8 mouse cellular contexts compared by ENCODE assay signal in the genomic region with DNA sequence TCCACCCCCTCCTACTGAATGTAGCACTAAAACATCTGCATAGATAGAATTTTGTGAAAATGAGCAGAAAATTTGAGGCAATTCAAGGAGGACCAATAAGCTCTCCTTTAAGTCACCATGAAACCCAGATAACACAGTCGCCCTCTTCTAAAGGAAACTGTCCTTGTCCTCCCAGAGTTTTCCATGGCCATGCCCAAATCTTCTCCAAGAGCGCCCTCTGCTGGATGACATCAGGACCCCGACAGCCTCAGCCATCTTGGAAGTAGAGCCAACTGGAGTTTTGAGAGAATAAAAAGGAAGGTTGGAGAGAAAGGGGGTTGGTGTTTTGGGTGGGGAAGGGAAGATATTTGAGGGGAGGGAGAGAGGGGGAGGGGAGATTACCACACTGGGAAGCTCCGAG.
DNase-seq lines count a peak whose midpoint lies in the region; TF ChIP-seq lines count a peak whose summit lies in the region.

No protein-coding gene starts in this region.

- TF ChIP-seq EP300 in CH12.LX (IDR thresholded peaks at IDR 0.05; ENCODE audit: low read length): no peak

- H3K9me3 ChIP-seq in CH12.LX (replicated peaks; ENCODE audit: low read length): no peaks in the 10 kb centered on the region

- peak; percentile 34 to 95; a peak in 2 of 4 replicates for TF ChIP-seq CTCF in CH12.LX (conservative IDR thresholded peaks at IDR 0.05 in 1 of 2, IDR thresholded peaks at IDR 0.05 in 1 of 2; ENCODE audit: low read depth in 2 of 2, low read length in 2 of 2)
- TF ChIP-seq CTCF in bone marrow, adult 2 months (IDR thresholded peaks at IDR 0.05; ENCODE audit: control insufficient read depth, insufficient read depth, low read length): peak; percentile 78
- peak; percentile 44; the same call in 1 of the 2 replicates for TF ChIP-seq CTCF in embryonic fibroblast, embryonic 13.5 days (IDR thresholded peaks at IDR 0.05; ENCODE audit: borderline replicate concordance, insufficient read depth, low read length)

- in situ Hi-C loops in CH12.LX (cut with MboI; ENCODE audit: low pct_ligation_motif_present, low pct_unique_long_range_greater_than_20kb, low sequenced_read_pairs): loop anchor here (10.0 to 25.0 kb wide), 2 partner anchors 180 to 677 kb away; partner anchors contain the start of gene Lpp

- 11% methylated on average over 4 of the region's 4 CpGs for WGBS in bone marrow, adult 2 months

- DNase-seq in CH12.LX (ENCODE audit: extremely low read depth): peak; percentile 92
- peak; percentile 92 to 97 for DNase-seq in heart, postnatal 10 days
- DNase-seq in layer of hippocampus, adult 8-10 months (ENCODE audit: low spot score in 2 of 2): peak; percentile 74 to 86
- DNase-seq in lung, postnatal 25 days (ENCODE audit: low spot score): peak; percentile 89
- DNase-seq in retina, adult 2 months (ENCODE audit: low read depth, low spot score): peak; percentile 59
- peak; percentile 87 for DNase-seq in thymus, postnatal 14 days

- no peaks in the 10 kb centered on the region for H3K27me3 ChIP-seq in CH12.LX (replicated peaks)

- H3K79me2 ChIP-seq in CH12.LX (replicated peaks; ENCODE audit: control insufficient read depth, extremely low read depth, insufficient read depth, poor library complexity, severe bottlenecking): no peaks in the 10 kb centered on the region

- H3K9ac ChIP-seq in CH12.LX (ENCODE audit: insufficient read depth, low read depth): no peak overlapping the region

- dilution Hi-C loops in CH12.LX (cut with MboI; ENCODE audit: extremely low pct_ligation_motif_present, extremely low pct_unique_long_range_greater_than_20kb, low sequenced_read_pairs): no loop called here

- no peak overlapping the region for H3K4me3 ChIP-seq in CH12.LX (replicated peaks in 1 of 3; ENCODE audit: low read depth in 2 of 3, low read length in 2 of 3, poor library complexity in 1 of 3)
- no peak overlapping the region for H3K4me3 ChIP-seq in bone marrow, adult 2 months (replicated peaks; ENCODE audit: control insufficient read depth, low read depth, low read length)
- no peak overlapping the region for H3K4me3 ChIP-seq in embryonic fibroblast, embryonic 13.5 days (ENCODE audit: insufficient read depth, low read length)

- TF ChIP-seq RAD21 in CH12.LX (IDR thresholded peaks at IDR 0.05; ENCODE audit: low read depth, low read length): peak; percentile 95

- intact Hi-C loops in heart, postnatal 10 days (cut with DNase I): loop anchor here (1.0 to 10.0 kb wide), 5 partner anchors 350 to 1080 kb away; partner anchors contain the start of gene Lpp

- no peak overlapping the region for H3K4me2 ChIP-seq in CH12.LX (ENCODE audit: insufficient read depth, low read depth, poor library complexity, severe bottlenecking)

- no peak overlapping the region for H3K27ac ChIP-seq in CH12.LX (ENCODE audit: insufficient read depth, low read depth)
- no peak overlapping the region for H3K27ac ChIP-seq in bone marrow, adult 2 months (ENCODE audit: control insufficient read depth, insufficient read depth, low read depth, low read length, poor library complexity)
- no peak overlapping the region for H3K27ac ChIP-seq in embryonic fibroblast, embryonic 13.5 days (ENCODE audit: insufficient read depth, low read length)

- no peaks in the 10 kb centered on the region for H3K36me3 ChIP-seq in CH12.LX (replicated peaks in 1 of 2; ENCODE audit: control insufficient read depth in 1 of 2, insufficient read depth in 1 of 2, low read length in 1 of 2)

- H3K4me1 ChIP-seq in CH12.LX (ENCODE audit: control insufficient read depth in 1 of 2, insufficient read depth in 2 of 2): peaks cover 0 to 5% of the 10 kb centered on the region in 2 experiments; a peak in 2 of 4 replicates
- H3K4me1 ChIP-seq in bone marrow, adult 2 months (ENCODE audit: control insufficient read depth, insufficient read depth, low read length): no peaks in the 10 kb centered on the region
- peaks cover 23% of the 10 kb centered on the region for H3K4me1 ChIP-seq in embryonic fibroblast, embryonic 13.5 days (ENCODE audit: control insufficient read depth, insufficient read depth, low read length)

- no peak for TF ChIP-seq POLR2A in CH12.LX (IDR thresholded peaks at IDR 0.05; ENCODE audit: low read depth, low read length)
- no peak for TF ChIP-seq POLR2A in bone marrow, adult 2 months (IDR thresholded peaks at IDR 0.05; ENCODE audit: borderline replicate concordance, control insufficient read depth, low read depth, low read length)
- no peak for TF ChIP-seq POLR2A in embryonic fibroblast, embryonic 13.5 days (IDR thresholded peaks at IDR 0.05; ENCODE audit: low read depth, low read length)

TF ChIP-seq in CH12.LX, 34 proteins besides CTCF, POLR2A, EP300 and RAD21:
- no peak for TF ChIP-seq E2F4 (IDR thresholded peaks at IDR 0.05; ENCODE audit: insufficient replicate concordance, low read depth, low read length)
- peak; percentile 98 for TF ChIP-seq SMC3 (IDR thresholded peaks at IDR 0.05; ENCODE audit: low read depth, low read length)
- no peak for TF ChIP-seq ZMIZ1 (IDR thresholded peaks at IDR 0.05; ENCODE audit: low read depth, low read length)
- no peak for TF ChIP-seq ELF1 (IDR thresholded peaks at IDR 0.05; ENCODE audit: low read depth, low read length)
- TF ChIP-seq NELFE (IDR thresholded peaks at IDR 0.05; ENCODE audit: low read depth, low read length): no peak; the same call in 1 of the 2 replicates
- TF ChIP-seq ZNF384 (IDR thresholded peaks at IDR 0.05; ENCODE audit: low read depth, low read length): no peak
- no peak for TF ChIP-seq CHD1 (IDR thresholded peaks at IDR 0.05; ENCODE audit: low read depth, low read length)
- no peak for TF ChIP-seq USF2 (conservative IDR thresholded peaks at IDR 0.05; ENCODE audit: low read depth, low read length)
- 0 out of 2 replicates have a peak, but pooled peaks have one; percentile 26 for TF ChIP-seq NRF1 (IDR thresholded peaks at IDR 0.05; ENCODE audit: low read depth, low read length)
- no peak for TF ChIP-seq USF1 (IDR thresholded peaks at IDR 0.05; ENCODE audit: low read depth, low read length)
- TF ChIP-seq KAT2A (IDR thresholded peaks at IDR 0.05; ENCODE audit: insufficient replicate concordance, low read length): no peak
- no peak for TF ChIP-seq UBTF (IDR thresholded peaks at IDR 0.05; ENCODE audit: low read depth, low read length)
- TF ChIP-seq BHLHE40 (IDR thresholded peaks at IDR 0.05; ENCODE audit: low read depth, low read length): no peak
- no peak for TF ChIP-seq SIN3A (IDR thresholded peaks at IDR 0.05; ENCODE audit: low read length)
- no peak for TF ChIP-seq POLR2AphosphoS2 (IDR thresholded peaks at IDR 0.05; ENCODE audit: low read depth, low read length)
- no peak for TF ChIP-seq GABPA (IDR thresholded peaks at IDR 0.05; ENCODE audit: insufficient replicate concordance, low read depth, low read length)
- TF ChIP-seq MAZ (IDR thresholded peaks at IDR 0.05; ENCODE audit: low read depth, low read length): no peak
- no peak for TF ChIP-seq MAFK (IDR thresholded peaks at IDR 0.05; ENCODE audit: insufficient replicate concordance, low read length)
- no peak for TF ChIP-seq ZKSCAN1 (IDR thresholded peaks at IDR 0.05; ENCODE audit: borderline replicate concordance, low read depth, low read length)
- peak; percentile 98 for TF ChIP-seq ZC3H11A (IDR thresholded peaks at IDR 0.05; ENCODE audit: low read depth, low read length)
- no peak for TF ChIP-seq HCFC1 (IDR thresholded peaks at IDR 0.05; ENCODE audit: low read depth, low read length)
- no peak for TF ChIP-seq MXI1 (IDR thresholded peaks at IDR 0.05; ENCODE audit: low read depth, low read length)
- no peak for TF ChIP-seq JUND (conservative IDR thresholded peaks at IDR 0.05; ENCODE audit: low read depth, low read length)
- no peak for TF ChIP-seq MAX (IDR thresholded peaks at IDR 0.05; ENCODE audit: low read length)
- TF ChIP-seq CHD2 (IDR thresholded peaks at IDR 0.05; ENCODE audit: low read length): no peak
- no peak for TF ChIP-seq ETS1 (conservative IDR thresholded peaks at IDR 0.05; ENCODE audit: low read depth, low read length)
- TF ChIP-seq MEF2A (IDR thresholded peaks at IDR 0.05; ENCODE audit: borderline replicate concordance, low read depth, low read length): peak; percentile 10; the same call in 1 of the 2 replicates
- no peak for TF ChIP-seq PAX5 (IDR thresholded peaks at IDR 0.05; ENCODE audit: low read length)
- no peak; the same call in 1 of the 2 replicates for TF ChIP-seq TCF12 (IDR thresholded peaks at IDR 0.05; ENCODE audit: low read depth, low read length)
- TF ChIP-seq TBP (conservative IDR thresholded peaks at IDR 0.05; ENCODE audit: low read depth, low read length): no peak
- TF ChIP-seq JUN (IDR thresholded peaks at IDR 0.05; ENCODE audit: insufficient read depth, low read depth, low read length): no peak
- TF ChIP-seq RCOR1 (conservative IDR thresholded peaks at IDR 0.05; ENCODE audit: low read depth, low read length): 0 out of 2 replicates have a peak, but pooled peaks have one; percentile 39
- TF ChIP-seq MYC (IDR thresholded peaks at IDR 0.05; ENCODE audit: low read depth, low read length): no peak
- TF ChIP-seq IRF4 (IDR thresholded peaks at IDR 0.05; ENCODE audit: low read depth, low read length): peak; percentile 57; the same call in 1 of the 2 replicates
TF ChIP-seq in CH12.LX: peak in this region for 6.
